Mouse (Mus musculus) embryo, embryonic 10.5 days (tissue): ENCODE measurements around the gene Olfr173.

ENCODE experiments used
- DNase-seq: peaks from one replicate; pipeline ENCODE4 v3.0.0-alpha.2; 2015; ENCODE audit warnings: low spot score

The Olfr173 gene

GRCm38 (mm10) chr16:58800168-58800567 is at the start of gene Olfr173:
Gene Olfr173, minus strand, starts transcription at chr16:58800268.
- no peak for DNase-seq

DNA sequence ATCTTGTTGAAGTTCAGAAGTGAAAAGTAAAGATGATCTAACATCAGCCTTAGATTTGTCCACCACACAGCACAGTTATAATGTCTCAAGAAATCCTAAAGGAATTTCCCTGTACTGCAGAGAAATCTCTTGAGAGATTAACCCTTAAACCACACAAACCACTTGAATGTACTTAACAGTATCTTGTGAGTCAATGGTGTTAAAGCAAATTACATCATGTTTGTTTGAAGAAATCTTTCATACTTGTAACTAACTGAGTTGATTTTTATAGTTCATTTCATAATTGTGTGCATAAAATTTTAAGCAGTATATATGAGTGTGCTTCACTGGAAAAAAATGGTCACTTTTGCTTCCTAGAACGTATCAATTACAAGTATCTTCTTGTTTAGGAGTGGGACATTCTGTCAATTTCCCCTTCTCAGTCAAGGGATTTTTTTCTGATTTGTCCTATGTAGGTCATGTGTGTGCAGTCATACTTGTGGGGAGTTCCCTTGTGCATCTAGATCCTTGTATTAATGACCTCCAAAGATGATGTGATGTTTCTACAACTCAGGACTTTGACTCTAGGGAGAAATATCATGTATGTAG is 26.8 kb upstream of the Olfr173 start, which contains the start of gene Olfr175-ps1:
TSS of gene Olfr175-ps1 (minus strand) at position 51 of the 588 bp plus-strand sequence.
- DNase-seq, result no peak

DNA sequence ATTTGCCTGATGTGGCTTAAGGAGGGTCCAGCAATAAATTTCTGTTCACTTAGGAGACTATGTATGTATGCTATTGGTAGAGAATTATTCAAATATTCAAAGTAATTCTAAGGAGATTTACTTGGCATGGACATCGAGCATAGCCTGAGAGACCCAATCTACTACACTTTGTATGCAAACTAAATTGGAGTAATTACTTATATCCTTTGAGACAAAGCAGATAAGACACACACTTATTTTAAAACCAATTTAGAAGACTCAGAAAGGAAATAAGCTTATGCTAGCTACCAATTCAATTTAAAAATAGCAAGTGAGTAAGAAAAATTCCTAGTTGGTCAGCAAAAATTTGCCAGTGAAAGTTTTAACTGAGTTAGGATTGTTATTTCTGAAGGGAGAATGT is 37.0 kb downstream of the Olfr173 start, which contains the start of gene Olfr172:
TSS of gene Olfr172 (minus strand) at position 101 of the 400 bp plus-strand sequence.
- DNase-seq, result no peak

- DNase-seq, result no peak
Observed at GRCm38 (mm10) chr16:58756191-58756590, 43.9 kb downstream of the Olfr173 start.

DNA sequence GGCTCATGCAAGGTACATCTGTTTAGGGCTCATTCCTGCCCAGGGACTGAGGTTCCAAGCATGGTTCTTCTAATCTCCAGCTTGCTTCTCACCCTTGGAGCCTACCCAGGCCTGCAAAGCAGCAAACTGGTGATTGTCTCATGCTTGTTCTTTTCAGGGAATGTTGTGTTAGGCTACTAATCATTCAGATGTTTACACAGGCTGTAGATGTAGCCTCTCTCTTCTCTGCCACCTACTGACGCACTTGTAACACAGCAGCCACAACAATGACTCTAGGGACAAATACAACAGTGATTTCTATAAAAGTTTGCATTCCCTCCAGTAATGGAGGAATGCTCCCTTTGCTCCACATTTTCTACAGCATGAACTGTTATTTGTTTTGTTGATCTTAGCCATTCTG is 48.8 kb downstream of the Olfr173 start:
- peak; percentile 36 for DNase-seq

DNA sequence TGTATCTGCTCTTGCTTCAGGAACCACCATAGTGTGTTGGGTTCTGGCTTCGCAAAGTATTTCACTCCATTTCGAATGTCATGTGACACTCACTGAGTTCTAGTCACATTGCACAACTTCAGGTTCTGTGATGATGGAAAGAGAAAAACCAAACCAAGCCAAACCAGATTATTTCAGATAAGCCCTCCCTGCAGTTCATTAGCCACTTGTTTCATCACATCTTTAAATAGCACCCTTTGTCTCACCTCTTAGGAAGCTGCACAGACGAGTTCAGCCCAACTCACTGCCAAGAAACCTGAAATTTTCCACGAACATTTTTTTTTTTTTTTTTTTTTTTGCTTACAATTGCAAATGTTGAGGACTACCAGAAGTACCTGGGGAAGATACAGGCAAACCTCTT is 53.4 kb downstream of the Olfr173 start:
- DNase-seq, result no peak
